Mouse (Mus musculus) olfactory bulb, adult 2 months (tissue): Measurements from ENCODE around the gene B3galt5.

ENCODE experiments used
- CTCF ChIP-seq: fragments of 200-500 bp; IDR thresholded peaks from 2 replicates; pipeline ENCODE4 v1.5.1; 2012; ENCODE audit warnings: low read depth, mild to moderate bottlenecking, low read length, moderate library complexity; ENCODE audit not compliant: insufficient read depth
- POLR2A ChIP-seq: fragments of 200-500 bp; IDR thresholded peaks from 2 replicates; pipeline ENCODE4 v1.6.1; 2012; ENCODE audit warnings: mild to moderate bottlenecking, low read depth, low read length, moderate library complexity; ENCODE audit not compliant: insufficient read depth

- no peak for TF ChIP-seq POLR2A
- no peak for TF ChIP-seq CTCF
Observed at GRCm38 (mm10) chr16:96317803-96318202, 82.2 kb downstream of the B3galt5 start.
